Mouse (Mus musculus) lung, postnatal 0 days (tissue): Measurements from ENCODE around the gene Crybg3. TPM values are rescaled to one million over a fixed set of nuclear protein-coding genes. Genes with fewer than 3 reads are reported as not detected.

Source experiments
- ATAC-seq: fragments of 200-750 bp; cut with Nextera tagmentation; 2 replicates; pipeline ENCODE4 v1.8.0; 2017; ENCODE audit warnings: moderate library complexity
- DNase-seq: peaks from one replicate; pipeline ENCODE4 v3.0.0-alpha.2; 2016; ENCODE audit warnings: low spot score
- H3K27ac ChIP-seq: fragments of 300-500 bp; sonication (generic); 2 replicates; pipeline ENCODE4 v1.5.1; 2014; ENCODE audit warnings: antibody characterized with exemption, mild to moderate bottlenecking, low read length, mixed read lengths
- H3K27me3 ChIP-seq: fragments of 300-500 bp; sonication (generic); replicated peaks from 2 replicates; pipeline ENCODE4 v1.6.1; 2014; ENCODE audit warnings: low read length, mixed read lengths; ENCODE audit not compliant: insufficient read depth
- H3K36me3 ChIP-seq: fragments of 300-500 bp; sonication (generic); 2 replicates; pipeline ENCODE4 v1.6.1; 2014; ENCODE audit warnings: low read length, mixed read lengths; ENCODE audit not compliant: insufficient read depth
- H3K4me1 ChIP-seq: fragments of 300-500 bp; sonication (generic); 2 replicates; pipeline ENCODE4 v1.6.1; 2014; ENCODE audit warnings: antibody characterized with exemption, low read depth, low read length, mixed read lengths; ENCODE audit not compliant: insufficient read depth
- H3K4me2 ChIP-seq: fragments of 300-500 bp; sonication (generic); replicated peaks from 2 replicates; pipeline ENCODE4 v1.6.1; 2014; ENCODE audit warnings: low read depth, mild to moderate bottlenecking, low read length, moderate library complexity, mixed read lengths
- H3K4me3 ChIP-seq: fragments of 300-500 bp; sonication (generic); 2 replicates; pipeline ENCODE4 v1.5.1; 2014; ENCODE audit warnings: low read depth, low read length
- H3K9ac ChIP-seq: fragments of 300-500 bp; sonication (generic); replicated peaks from 2 replicates; pipeline ENCODE4 v1.6.1; 2014; ENCODE audit warnings: low read depth, mild to moderate bottlenecking
- H3K9me3 ChIP-seq: fragments of 300-500 bp; sonication (generic); 2 replicates; pipeline ENCODE4 v1.6.1; 2016; ENCODE audit warnings: low read length, mixed read lengths
- CTCF ChIP-seq: IDR thresholded peaks from 2 replicates; pipeline ENCODE4 v1.5.1; 2016; ENCODE audit warnings: antibody characterized with exemption, mild to moderate bottlenecking
- EP300 ChIP-seq: IDR thresholded peaks from 2 replicates; pipeline ENCODE4 v1.6.1; 2016; ENCODE audit warnings: antibody characterized with exemption, mild to moderate bottlenecking, control low read depth
- WGBS: fragments of 180-500 bp; shearing (Covaris S2); extraction: QIAGEN DNeasy Blood & Tissue Kit; methylation state at CpG from one replicate; pipeline ENCODE4 v1.1.7; 2014; 5-methylcytosine and 5-hydroxymethylcytosine counted together
- polyA plus RNA-seq: library from polyadenylated mRNA; unstranded; fragments of >200 nt; fragmentation: Nextera tagmentation; extraction: Ambion mirVana; gene quantifications from 2 replicates; pipeline ENCODE4 v1.2.1, GENCODE M21; 2015

The Crybg3 gene
- polyA plus RNA-seq, 1 experiment from 2014 or later = 6.0 TPM

GRCm38 (mm10) chr16:59586276-59586675, 14.5 kb downstream of the Crybg3 start:
- H3K9me3 ChIP-seq = no peaks in the 10 kb centered on the region
- H3K27ac ChIP-seq = no peak overlapping the region
- 13% methylated on average over 6 of the region's 6 CpGs for WGBS
- peaks cover 6% of the 10 kb centered on the region; the same call in 1 of the 2 replicates for H3K4me1 ChIP-seq
- ATAC-seq (peak; percentile 85), DNase-seq (peak; percentile 57)
- no peaks in the 10 kb centered on the region for H3K27me3 ChIP-seq
- H3K36me3 ChIP-seq = no peaks in the 10 kb centered on the region
- no peak overlapping the region for H3K4me2 ChIP-seq
- H3K4me3 ChIP-seq = no peak overlapping the region
- no peak overlapping the region for H3K9ac ChIP-seq
- TF ChIP-seq CTCF = no peak
- TF ChIP-seq EP300 = peak; percentile 60

DNA sequence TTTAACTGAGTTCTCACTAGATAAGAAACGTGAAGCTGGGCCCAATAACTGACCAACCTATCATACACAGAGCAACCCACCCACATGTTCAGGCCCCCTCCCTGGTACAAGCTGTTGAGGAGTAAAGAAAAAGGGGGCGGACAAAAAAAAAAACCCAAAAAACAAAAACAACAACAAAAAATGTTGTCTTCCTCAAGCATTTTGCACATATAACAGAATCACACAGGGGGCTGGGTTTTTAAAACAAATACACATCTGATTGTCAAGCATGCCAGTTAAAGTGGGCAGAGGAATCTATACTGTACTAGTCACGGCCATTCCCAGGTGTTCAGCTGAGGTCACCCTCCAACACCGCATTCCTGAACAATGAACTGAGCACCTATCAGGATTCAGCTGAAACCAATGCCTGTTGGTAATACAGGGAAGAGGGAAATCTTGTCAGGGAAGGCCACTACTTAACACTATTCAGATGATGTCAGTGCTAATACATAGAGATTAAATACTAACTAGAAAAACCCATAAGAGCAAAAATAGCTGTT, 15.0 kb downstream of the Crybg3 start:
- Histone ChIP-seq H3K4me2 (no peak overlapping the region), H3K27ac (no peak overlapping the region), H3K36me3 (no peaks in the 10 kb centered on the region), H3K9me3 (no peaks in the 10 kb centered on the region), H3K9ac (no peak overlapping the region), H3K27me3 (no peaks in the 10 kb centered on the region), H3K4me1 (peaks cover 6% of the 10 kb centered on the region; the same call in 1 of the 2 replicates), H3K4me3 (no peak overlapping the region)
- no peak for TF ChIP-seq EP300
- 63% methylated on average over 4 of the region's 4 CpGs for WGBS
- no peak for DNase-seq
- ATAC-seq = no peak

DNA sequence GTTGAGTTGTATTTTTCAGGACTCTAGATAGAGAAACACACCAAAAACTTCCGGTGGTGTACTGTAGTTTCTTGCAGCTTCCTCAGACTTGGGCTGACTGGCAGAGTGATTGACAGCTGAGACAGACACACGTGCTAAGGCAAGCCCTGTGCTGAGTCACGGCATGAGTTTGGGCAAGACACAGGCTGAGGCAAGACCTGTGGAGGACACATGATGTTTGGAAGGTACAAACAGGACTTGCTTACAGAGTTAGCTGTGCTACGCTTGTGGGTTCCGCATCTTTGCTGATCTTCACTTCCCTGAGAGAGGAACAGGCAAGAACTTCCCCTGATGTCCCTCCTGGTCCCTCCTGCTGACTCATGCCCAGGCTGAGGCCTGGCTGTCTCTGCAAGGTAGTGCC, 17.3 kb downstream of the Crybg3 start:
- no peak overlapping the region for H3K27ac ChIP-seq
- TF ChIP-seq EP300 (no peak), CTCF (no peak)

GRCm38 (mm10) chr16:59579237-59579636, 21.5 kb downstream of the Crybg3 start:
- WGBS = 85% methylated on average over 8 of the region's 8 CpGs
- H3K4me1 ChIP-seq = no peaks in the 10 kb centered on the region
- H3K4me2 ChIP-seq = no peak overlapping the region
- H3K9ac ChIP-seq = no peak overlapping the region
- H3K36me3 ChIP-seq = no peaks in the 10 kb centered on the region
- no peak overlapping the region for H3K27ac ChIP-seq
- ATAC-seq = no peak
- TF ChIP-seq CTCF = no peak
- no peak for TF ChIP-seq EP300
- no peaks in the 10 kb centered on the region for H3K27me3 ChIP-seq
- DNase-seq = no peak
- H3K9me3 ChIP-seq = no peaks in the 10 kb centered on the region
- no peak overlapping the region for H3K4me3 ChIP-seq

More for the DNA sequence above, 17.3 kb downstream of the Crybg3 start:
- Histone ChIP-seq H3K9ac (no peak overlapping the region), H3K27me3 (no peaks in the 10 kb centered on the region), H3K4me1 (peaks cover 6% of the 10 kb centered on the region; the same call in 1 of the 2 replicates), H3K36me3 (no peaks in the 10 kb centered on the region), H3K4me2 (no peak overlapping the region), H3K4me3 (no peak overlapping the region), H3K9me3 (no peaks in the 10 kb centered on the region)
- DNase-seq (no peak), ATAC-seq (peak; percentile 27; the same call in 1 of the 2 replicates)
- WGBS = 81% methylated on average over 5 of the region's 5 CpGs

GRCm38 (mm10) chr16:59573961-59574360, 26.8 kb downstream of the Crybg3 start:
- TF ChIP-seq EP300 (no peak), CTCF (no peak)
- no peak overlapping the region for H3K4me2 ChIP-seq
- WGBS = 64% methylated on average over 11 of the region's 11 CpGs

DNA sequence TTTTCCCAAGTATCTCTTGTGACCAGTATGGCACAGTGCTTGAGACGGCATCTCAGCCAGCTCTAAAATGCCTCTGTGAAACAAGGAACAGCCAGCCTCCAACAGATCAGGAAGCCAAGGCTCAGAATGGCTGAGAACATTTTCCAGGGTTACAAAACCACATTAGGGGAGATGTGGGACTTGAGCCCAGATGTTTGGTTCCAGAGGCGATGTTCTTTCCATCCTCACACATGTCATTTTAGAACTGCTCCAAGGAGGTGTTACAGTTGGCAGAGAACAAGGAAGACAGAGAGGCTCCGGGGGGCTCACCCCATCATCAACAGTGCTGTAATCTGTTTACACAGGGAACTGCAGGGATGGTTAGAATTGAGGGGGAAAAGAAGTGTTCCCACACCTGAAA, 28.1 kb downstream of the Crybg3 start:
- WGBS = 46% methylated on average over 3 of the region's 3 CpGs
- TF ChIP-seq EP300 (no peak), CTCF (no peak)
- DNase-seq (peak; percentile 70), ATAC-seq (peak; percentile 73)
- H3K9me3 ChIP-seq = no peaks in the 10 kb centered on the region
- H3K4me2 ChIP-seq = no peak overlapping the region
- H3K9ac ChIP-seq = no peak overlapping the region
- no peaks in the 10 kb centered on the region for H3K36me3 ChIP-seq
- no peaks in the 10 kb centered on the region for H3K27me3 ChIP-seq
- H3K4me1 ChIP-seq = peaks cover 4% of the 10 kb centered on the region; the same call in 1 of the 2 replicates
- no peak overlapping the region for H3K4me3 ChIP-seq
- H3K27ac ChIP-seq = no peak overlapping the region

More at GRCm38 (mm10) chr16:59573961-59574360, 26.8 kb downstream of the Crybg3 start:
- Histone ChIP-seq H3K4me1 (no peaks in the 10 kb centered on the region), H3K9me3 (no peaks in the 10 kb centered on the region), H3K4me3 (no peak overlapping the region), H3K9ac (no peak overlapping the region), H3K27me3 (no peaks in the 10 kb centered on the region), H3K36me3 (no peaks in the 10 kb centered on the region), H3K27ac (no peak overlapping the region)
- ATAC-seq (no peak), DNase-seq (no peak)
